ENCODE assay signal across 21 mouse cellular contexts in genomic region chr4:150619011-150619410, GRCm38 (mm10). TPM values are rescaled to one million over a fixed set of nuclear protein-coding genes. Genes with fewer than 3 reads are reported as not detected.
"Had no signal": no experiment of that assay in that cellular context is flagged by ENCODE, and none has a peak within 500 bp of the region (broad histone marks: within the 10 kb centered on the region; RNA-seq: fewer than 3 reads in every experiment).

No protein-coding gene starts in this region.

- H3K4me1 ChIP-seq: midbrain, embryonic 15.5 days had no signal

- H3K27me3 ChIP-seq: midbrain, embryonic 15.5 days; neural tube, embryonic 12.5 days had no signal

- ATAC-seq: midbrain, embryonic 15.5 days had no signal

- H3K9ac ChIP-seq: liver, embryonic 14.5 days; lung, embryonic 14.5 days; midbrain, embryonic 15.5 days; neural tube, embryonic 12.5 days had no signal

- H3K4me2 ChIP-seq: lung, embryonic 14.5 days; midbrain, embryonic 11.5 days; midbrain, embryonic 15.5 days; neural tube, embryonic 12.5 days had no signal

- DNase-seq: lung, adult 18-20 months; lung, embryonic 14.5 days; lung, postnatal 10 days; lung, postnatal 4 days; retina, postnatal 1 day; right cerebral cortex, adult 18-20 months; right cerebral cortex, postnatal 25 days; right cerebral cortex, postnatal 4 days; spleen, adult 18-20 months; thymus, adult 18-20 months; thymus, postnatal 14 days; thymus, postnatal 36 days had no signal

- H3K9me3 ChIP-seq: midbrain, embryonic 15.5 days; neural tube, embryonic 12.5 days had no signal

- H3K4me3 ChIP-seq: midbrain, embryonic 15.5 days; myocyte; neural tube, embryonic 12.5 days had no signal

- H3K27ac ChIP-seq: liver, embryonic 14.5 days; midbrain, embryonic 15.5 days; neural tube, embryonic 12.5 days had no signal

RNA-seq across cellular contexts. Expression of gene Slc45a1, which starts 33.0 kb away (rescaled TPM):
- total RNA-seq: megakaryocyte, adult 5-6 weeks; megakaryocyte-erythroid progenitor cell, adult 5-6 weeks had no signal
- polyA plus RNA-seq: liver, embryonic 14.5 days; liver, embryonic 16.5 days; lung, embryonic 14.5 days; myocyte; thymus, postnatal 0 days had no signal
